Mouse (Mus musculus): ENCODE data around the gene Pfkm.

DNA sequence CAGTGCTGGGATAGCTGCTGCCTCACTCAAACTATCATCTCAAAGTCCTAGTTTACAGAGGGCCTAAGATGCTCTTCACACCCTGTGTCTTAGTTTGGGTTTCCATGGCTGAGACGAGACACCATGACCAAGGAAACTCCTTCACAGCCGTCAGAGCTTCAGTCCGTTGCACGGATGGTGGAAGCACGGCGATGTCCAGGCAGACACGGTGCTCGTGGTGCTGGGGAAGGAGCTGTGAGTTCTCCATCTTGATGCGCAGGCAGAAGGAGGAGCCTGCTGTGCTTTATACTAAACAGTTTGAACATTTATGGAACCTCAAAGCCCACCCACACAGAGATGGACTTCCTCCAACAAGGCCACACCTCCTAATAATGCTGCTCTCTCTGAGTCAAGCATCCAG lies 44.5 kb downstream of the Pfkm start:
- no peak for TF ChIP-seq CTCF (IDR thresholded peaks at IDR 0.05)
- no peak for TF ChIP-seq EP300 (IDR thresholded peaks at IDR 0.05)
